ENCODE assay signal across 10 mouse cellular contexts in the genomic region with DNA sequence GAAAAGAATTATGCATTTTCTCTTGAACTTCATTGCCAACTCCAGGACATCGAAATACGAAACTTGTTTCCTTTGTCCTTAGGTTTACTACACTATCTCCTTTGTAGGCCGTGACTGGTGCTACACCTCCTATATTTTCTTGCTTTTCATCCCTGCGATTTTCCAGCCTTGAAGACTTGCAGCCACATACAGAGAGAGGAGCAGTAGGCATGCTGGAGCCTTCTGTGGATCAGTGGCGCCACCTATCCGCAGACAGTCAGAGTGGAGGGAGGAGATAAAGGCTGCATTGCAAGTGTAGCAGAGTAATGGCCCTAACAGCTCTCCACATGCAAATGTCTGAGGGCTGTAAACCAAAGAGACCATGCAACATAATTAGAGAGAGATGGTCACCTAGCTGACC.
DNase-seq lines count a peak whose midpoint lies in the region; TF ChIP-seq lines count a peak whose summit lies in the region.
"Had no signal": no experiment of that assay in that cellular context is flagged by ENCODE, and none has a peak within 500 bp of the region (broad histone marks: within the 10 kb centered on the region; RNA-seq: fewer than 3 reads in every experiment).

No protein-coding gene starts in this region.

- no peak overlapping the region for H3K4me3 ChIP-seq in layer of hippocampus, adult 2 months
- H3K4me3 ChIP-seq: heart, embryonic 15.5 days; liver, embryonic 15.5 days had no signal

- H3K27ac ChIP-seq in layer of hippocampus, adult 2 months: no peak overlapping the region
- H3K27ac ChIP-seq: heart, embryonic 15.5 days; liver, embryonic 15.5 days had no signal

- peak; percentile 29 for DNase-seq in adrenal gland, postnatal 25 days
- DNase-seq in adrenal gland, adult 2 months: no peak
- peak in 1 of 2 experiments; percentile 42 for DNase-seq in layer of hippocampus, adult 2 months (ENCODE audit: low spot score in 2 of 2)
- DNase-seq in layer of hippocampus, adult 9-10 months (ENCODE audit: low spot score): no peak
- peak; percentile 33 for DNase-seq in urinary bladder, postnatal 14 days (ENCODE audit: low spot score)
- no peak for DNase-seq in urinary bladder, postnatal 25 days (ENCODE audit: low spot score)
- DNase-seq in spleen, postnatal 4 days (ENCODE audit: low spot score in 2 of 2): no peak
- DNase-seq in yolk sac, embryonic 10.5 days (ENCODE audit: low spot score): no peak

- peak; percentile 74 for TF ChIP-seq CTCF in layer of hippocampus, adult 2 months (conservative IDR thresholded peaks at IDR 0.05)

Comparison
In these comparisons a context has a peak if more than half of its experiments do, and no peak if none do; other contexts are left out.
1. DNase-seq: peak in adrenal gland, postnatal 25 days (single experiment) and urinary bladder, postnatal 14 days (single experiment); none in adrenal gland, adult 2 months (single experiment), layer of hippocampus, adult 9-10 months (single experiment), urinary bladder, postnatal 25 days (single experiment), spleen, postnatal 4 days (0 of 2) and yolk sac, embryonic 10.5 days (single experiment).